19 mouse cellular contexts compared by ENCODE assay signal in the genomic region with DNA sequence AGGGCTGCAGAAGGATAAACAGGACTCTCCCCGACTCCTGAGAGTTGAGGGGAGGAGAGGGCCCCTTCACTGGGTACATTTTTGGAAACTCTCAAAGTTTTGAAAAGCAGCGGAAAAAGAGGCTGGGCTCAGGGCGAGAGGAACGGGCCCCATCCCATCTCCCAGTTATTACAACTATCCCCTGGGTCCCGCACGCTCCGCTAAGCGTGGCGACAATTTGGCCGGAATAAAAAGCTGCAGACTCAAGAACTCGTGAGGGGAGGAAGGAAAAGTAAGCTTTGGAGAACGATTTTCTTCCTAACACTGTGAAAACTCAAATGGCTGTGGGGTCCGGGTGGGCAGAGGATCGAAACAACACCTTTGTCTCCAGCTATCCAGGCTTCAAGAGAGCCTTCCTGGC.
A peak's percentile ranks its signal among the peaks of the same experiment; 100 is the strongest.
DNase-seq lines count a peak whose midpoint lies in the region; ATAC-seq and TF ChIP-seq lines count a peak whose summit lies in the region.
"Had no signal": no experiment of that assay in that cellular context is flagged by ENCODE, and none has a peak within 500 bp of the region (broad histone marks: within the 10 kb centered on the region; RNA-seq: fewer than 3 reads in every experiment).

No protein-coding gene starts in this region.

- H3K27ac ChIP-seq in intestine, embryonic 15.5 days: no peak overlapping the region
- no peak overlapping the region for H3K27ac ChIP-seq in intestine, postnatal 0 days (ENCODE audit: low read depth, low read length)
- no peak overlapping the region for H3K27ac ChIP-seq in midbrain, embryonic 14.5 days (replicated peaks; ENCODE audit: low read depth, low read length)
- no peak overlapping the region for H3K27ac ChIP-seq in midbrain, embryonic 11.5 days (ENCODE audit: low read depth, low read length)
- peak overlapping the region; percentile 82 for H3K27ac ChIP-seq in limb, embryonic 10.5 days
- peak overlapping the region; percentile 67 for H3K27ac ChIP-seq in limb, embryonic 14.5 days (replicated peaks; ENCODE audit: low read depth, low read length)
- H3K27ac ChIP-seq: heart, embryonic 13.5 days; hindbrain, embryonic 14.5 days had no signal

- DNase-seq in midbrain, embryonic 14.5 days: no peak
- DNase-seq in midbrain, embryonic 11.5 days (ENCODE audit: low spot score, missing footprints): no peak
- no peak for DNase-seq in limb, embryonic 10.5 days (ENCODE audit: low spot score)
- no peak for DNase-seq in limb, embryonic 14.5 days (ENCODE audit: low spot score)
- DNase-seq in yolk sac, embryonic 10.5 days (ENCODE audit: low spot score): no peak
- DNase-seq: adrenal gland, postnatal 36 days; cerebellum, adult 18-20 months; cerebellum, postnatal 36 days; gastrocnemius, postnatal 14 days; heart, adult 18-20 months; heart, postnatal 36 days; lung, adult 18-20 months; lung, postnatal 14 days had no signal

- no peak overlapping the region for H3K4me3 ChIP-seq in intestine, embryonic 15.5 days (replicated peaks)
- no peak overlapping the region for H3K4me3 ChIP-seq in intestine, postnatal 0 days (ENCODE audit: low read depth, low read length)
- H3K4me3 ChIP-seq in midbrain, embryonic 14.5 days (replicated peaks; ENCODE audit: low read depth, low read length): no peak overlapping the region
- no peak overlapping the region for H3K4me3 ChIP-seq in midbrain, embryonic 11.5 days (ENCODE audit: low read depth, low read length)
- no peak overlapping the region for H3K4me3 ChIP-seq in limb, embryonic 10.5 days
- 0 out of 2 replicates have a peak overlapping the region, but pooled peaks have one; percentile 4 for H3K4me3 ChIP-seq in limb, embryonic 14.5 days (replicated peaks; ENCODE audit: low read length)
- H3K4me3 ChIP-seq: erythroblast, embryonic 14.5 days; heart, embryonic 13.5 days had no signal

- H3K9me3 ChIP-seq in intestine, embryonic 15.5 days: no peaks in the 10 kb centered on the region
- H3K9me3 ChIP-seq in intestine, postnatal 0 days (ENCODE audit: control insufficient read depth): no peaks in the 10 kb centered on the region
- H3K9me3 ChIP-seq in midbrain, embryonic 14.5 days (ENCODE audit: control insufficient read depth, low read length): no peaks in the 10 kb centered on the region
- no peaks in the 10 kb centered on the region for H3K9me3 ChIP-seq in midbrain, embryonic 11.5 days (ENCODE audit: control insufficient read depth, low read length)
- no peaks in the 10 kb centered on the region for H3K9me3 ChIP-seq in limb, embryonic 10.5 days (replicated peaks)
- no peaks in the 10 kb centered on the region for H3K9me3 ChIP-seq in limb, embryonic 14.5 days (ENCODE audit: control insufficient read depth, low read length)
- H3K9me3 ChIP-seq: heart, embryonic 13.5 days had no signal

- 0 out of 2 replicates have a peak overlapping the region, but pooled peaks have one; percentile 11 for H3K4me2 ChIP-seq in intestine, embryonic 15.5 days (replicated peaks)
- H3K4me2 ChIP-seq in intestine, postnatal 0 days (replicated peaks; ENCODE audit: low read depth): no peak overlapping the region
- 0 out of 2 replicates have a peak overlapping the region, but pooled peaks have one; percentile 1 for H3K4me2 ChIP-seq in midbrain, embryonic 14.5 days (ENCODE audit: low read length)
- no peak overlapping the region for H3K4me2 ChIP-seq in midbrain, embryonic 11.5 days
- peak overlapping the region; percentile 37 for H3K4me2 ChIP-seq in limb, embryonic 14.5 days (replicated peaks; ENCODE audit: low read depth, low read length, severe bottlenecking)
- H3K4me2 ChIP-seq: heart, embryonic 13.5 days; hindbrain, embryonic 14.5 days; liver, embryonic 11.5 days had no signal

- H3K36me3 ChIP-seq in intestine, embryonic 15.5 days: no peaks in the 10 kb centered on the region
- H3K36me3 ChIP-seq in intestine, postnatal 0 days (ENCODE audit: control insufficient read depth, insufficient read depth): no peaks in the 10 kb centered on the region
- no peaks in the 10 kb centered on the region for H3K36me3 ChIP-seq in midbrain, embryonic 14.5 days (ENCODE audit: control insufficient read depth, insufficient read depth, low read length)
- no peaks in the 10 kb centered on the region for H3K36me3 ChIP-seq in midbrain, embryonic 11.5 days (ENCODE audit: control insufficient read depth, insufficient read depth, low read length)
- no peaks in the 10 kb centered on the region for H3K36me3 ChIP-seq in limb, embryonic 10.5 days
- H3K36me3 ChIP-seq in limb, embryonic 14.5 days (ENCODE audit: control insufficient read depth, insufficient read depth, low read length): no peaks in the 10 kb centered on the region
- H3K36me3 ChIP-seq: heart, embryonic 13.5 days had no signal

- ATAC-seq in intestine, embryonic 15.5 days: 0 out of 2 replicates have a peak, but pooled peaks have one; percentile 20
- ATAC-seq in intestine, postnatal 0 days: no peak
- ATAC-seq in midbrain, embryonic 14.5 days (ENCODE audit: low FRiP score, low TSS enrichment): no peak
- no peak for ATAC-seq in midbrain, embryonic 11.5 days (ENCODE audit: low FRiP score)
- ATAC-seq in limb, embryonic 14.5 days (ENCODE audit: low FRiP score, low read depth): no peak

- H3K9ac ChIP-seq in intestine, embryonic 15.5 days: no peak overlapping the region
- H3K9ac ChIP-seq in intestine, postnatal 0 days (ENCODE audit: low read depth, low read length): no peak overlapping the region
- H3K9ac ChIP-seq in midbrain, embryonic 14.5 days (replicated peaks; ENCODE audit: low read length): no peak overlapping the region
- H3K9ac ChIP-seq in midbrain, embryonic 11.5 days (ENCODE audit: low read length): no peak overlapping the region
- H3K9ac ChIP-seq in limb, embryonic 14.5 days (ENCODE audit: low read depth, low read length, severe bottlenecking): no peak overlapping the region
- H3K9ac ChIP-seq: heart, embryonic 13.5 days; hindbrain, embryonic 14.5 days had no signal

- no peaks in the 10 kb centered on the region for H3K27me3 ChIP-seq in intestine, embryonic 15.5 days (replicated peaks)
- no peaks in the 10 kb centered on the region for H3K27me3 ChIP-seq in intestine, postnatal 0 days (replicated peaks; ENCODE audit: control insufficient read depth, insufficient read depth, low read length)
- H3K27me3 ChIP-seq in midbrain, embryonic 14.5 days (ENCODE audit: control insufficient read depth, insufficient read depth, low read length): no peaks in the 10 kb centered on the region
- H3K27me3 ChIP-seq in midbrain, embryonic 11.5 days (ENCODE audit: control insufficient read depth, insufficient read depth, low read length): no peaks in the 10 kb centered on the region
- peaks cover 23% of the 10 kb centered on the region for H3K27me3 ChIP-seq in limb, embryonic 10.5 days (ENCODE audit: low read depth, poor library complexity, severe bottlenecking)
- H3K27me3 ChIP-seq in limb, embryonic 14.5 days (ENCODE audit: control insufficient read depth, insufficient read depth, low read length): peaks cover 19% of the 10 kb centered on the region; the same call in 1 of the 2 replicates

- no peak for TF ChIP-seq CTCF in intestine, postnatal 0 days (IDR thresholded peaks at IDR 0.05; ENCODE audit: low read depth)

- TF ChIP-seq POLR2A in limb, embryonic 14.5 days (IDR thresholded peaks at IDR 0.05; ENCODE audit: borderline replicate concordance, extremely low read depth, insufficient read depth, insufficient read length): no peak

- 71% methylated on average over 14 of the region's 14 CpGs for WGBS in intestine, embryonic 15.5 days
- WGBS in intestine, postnatal 0 days: 66% methylated on average over 14 of the region's 14 CpGs
- WGBS in midbrain, embryonic 14.5 days: 50% methylated on average over 14 of the region's 14 CpGs
- 63% methylated on average over 14 of the region's 14 CpGs for WGBS in midbrain, embryonic 11.5 days
- 74% methylated on average over 14 of the region's 14 CpGs for WGBS in limb, embryonic 10.5 days
- 30% methylated on average over 14 of the region's 14 CpGs for WGBS in limb, embryonic 14.5 days

- H3K4me1 ChIP-seq in intestine, embryonic 15.5 days (replicated peaks): peaks cover 6% of the 10 kb centered on the region
- no peaks in the 10 kb centered on the region for H3K4me1 ChIP-seq in intestine, postnatal 0 days (replicated peaks; ENCODE audit: control insufficient read depth, insufficient read depth, low read length)
- H3K4me1 ChIP-seq in midbrain, embryonic 14.5 days (ENCODE audit: control insufficient read depth, insufficient read depth, low read length): no peaks in the 10 kb centered on the region
- H3K4me1 ChIP-seq in midbrain, embryonic 11.5 days (ENCODE audit: control insufficient read depth, insufficient read depth, low read length): no peaks in the 10 kb centered on the region
- H3K4me1 ChIP-seq in limb, embryonic 10.5 days: peaks cover 42% of the 10 kb centered on the region
- H3K4me1 ChIP-seq in limb, embryonic 14.5 days (ENCODE audit: control insufficient read depth, insufficient read depth, low read length): peaks cover 9% of the 10 kb centered on the region

Comparison
In these comparisons a context has a peak if more than half of its experiments do, and no peak if none do; other contexts are left out.
1. H3K4me2 ChIP-seq: peak in intestine, embryonic 15.5 days (single experiment), midbrain, embryonic 14.5 days (single experiment) and limb, embryonic 14.5 days (single experiment); none in intestine, postnatal 0 days (single experiment) and midbrain, embryonic 11.5 days (single experiment).
2. H3K27ac ChIP-seq: peak in limb, embryonic 10.5 days (single experiment) and limb, embryonic 14.5 days (single experiment); none in intestine, embryonic 15.5 days (single experiment), intestine, postnatal 0 days (single experiment), midbrain, embryonic 14.5 days (single experiment) and midbrain, embryonic 11.5 days (single experiment).